Mouse (Mus musculus) B cell, adult 2 months (primary cell): ENCODE measurements at regions not wholly inside any gene's neighbourhood (a gene's known extent, or its start where the extent isn't known, plus 50 kb on each side); places are given as distances from the start of the nearest gene placed in this dataset.

Experiments used
- DNase-seq, 2 experiments: peaks; one replicate each; pipeline ENCODE4 v3.0.0; 2022

- no peak for DNase-seq
Measured at GRCm38 (mm10) chr7:113621316-113621715, 107.7 kb downstream of the Far1 start.

- DNase-seq: no peak
Measured at GRCm38 (mm10) chr7:113621898-113622510, 108.4 kb downstream of the Far1 start.

- no peak for DNase-seq
Measured at GRCm38 (mm10) chr7:113623296-113623695, 109.7 kb downstream of the Far1 start.

GRCm38 (mm10) chr7:113623962-113624361 is 110.3 kb downstream of the Far1 start:
- DNase-seq: no peak

- no peak for DNase-seq
Measured at GRCm38 (mm10) chr7:113626734-113627133, 113.1 kb downstream of the Far1 start.

- no peak for DNase-seq
Measured at GRCm38 (mm10) chr7:113637011-113637600, 123.5 kb downstream of the Far1 start.

GRCm38 (mm10) chr7:113638098-113638497 is 124.5 kb downstream of the Far1 start:
- no peak for DNase-seq

- no peak for DNase-seq
Measured at GRCm38 (mm10) chr7:113642540-113642939, 123.3 kb upstream of the Spon1 start.

GRCm38 (mm10) chr7:113650631-113651030 is 115.2 kb upstream of the Spon1 start:
- DNase-seq: no peak

- no peak for DNase-seq
Measured at GRCm38 (mm10) chr7:113651696-113652095, 114.1 kb upstream of the Spon1 start.

GRCm38 (mm10) chr7:113653130-113653529 is 112.7 kb upstream of the Spon1 start:
- peak; percentile 35 to 37 for DNase-seq

- no peak for DNase-seq
Measured at GRCm38 (mm10) chr7:113655336-113655735, 110.5 kb upstream of the Spon1 start.

GRCm38 (mm10) chr7:113672779-113673595 is 92.8 kb upstream of the Spon1 start:
- no peak for DNase-seq

GRCm38 (mm10) chr7:113673596-113673956 is 92.2 kb upstream of the Spon1 start:
- no peak for DNase-seq

- no peak for DNase-seq
Measured at GRCm38 (mm10) chr7:113682271-113682670, 83.5 kb upstream of the Spon1 start.

- no peak for DNase-seq
Measured at GRCm38 (mm10) chr7:113685349-113685748, 80.4 kb upstream of the Spon1 start.

- no peak for DNase-seq
Measured at GRCm38 (mm10) chr7:113686527-113686926, 79.3 kb upstream of the Spon1 start.

GRCm38 (mm10) chr7:113687566-113687965 is 78.2 kb upstream of the Spon1 start:
- no peak for DNase-seq

GRCm38 (mm10) chr7:113688231-113688669 is 77.5 kb upstream of the Spon1 start:
- no peak for DNase-seq

- DNase-seq: peak in 1 of 2 experiments; percentile 15
Measured at GRCm38 (mm10) chr7:113688717-113689116, 77.1 kb upstream of the Spon1 start.

GRCm38 (mm10) chr7:113689131-113689530 is 76.7 kb upstream of the Spon1 start:
- DNase-seq: no peak

- no peak for DNase-seq
Measured at GRCm38 (mm10) chr7:113691756-113692155, 74.0 kb upstream of the Spon1 start.

- no peak for DNase-seq
Measured at GRCm38 (mm10) chr7:113693526-113693925, 72.3 kb upstream of the Spon1 start.

- no peak for DNase-seq
Measured at GRCm38 (mm10) chr7:113694466-113694865, 71.3 kb upstream of the Spon1 start.
